Mouse (Mus musculus): ENCODE measurements around the gene Zscan29.

Gene Zscan29

GRCm38 (mm10) chr2:121170980-121171742 is at the start of gene Zscan29:
Gene Zscan29 (minus strand): TSS chr2:121171125.
- DNase-seq (ENCODE audit: low spot score): peak; percentile 89

DNA sequence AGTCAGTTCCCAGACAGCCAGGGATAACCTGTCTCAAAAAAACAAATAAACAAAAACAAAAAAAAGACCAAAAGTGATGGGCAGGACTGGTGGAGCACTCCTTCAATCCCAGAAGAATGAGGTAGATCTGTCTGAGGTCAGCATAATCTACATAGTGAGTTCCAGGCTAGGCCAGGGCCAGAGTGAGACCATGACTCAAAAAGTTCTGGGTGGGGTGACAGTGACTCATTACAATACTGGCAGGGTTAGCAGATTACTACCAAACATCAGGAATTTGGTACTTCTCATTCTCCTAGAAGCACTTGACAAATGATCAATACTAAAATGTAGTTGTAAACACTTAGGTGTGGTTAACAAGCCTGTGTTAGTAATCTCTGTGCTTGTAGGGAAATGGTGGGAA is 49.1 kb upstream of the Zscan29 start:
- no peak for DNase-seq (ENCODE audit: low spot score)

DNA sequence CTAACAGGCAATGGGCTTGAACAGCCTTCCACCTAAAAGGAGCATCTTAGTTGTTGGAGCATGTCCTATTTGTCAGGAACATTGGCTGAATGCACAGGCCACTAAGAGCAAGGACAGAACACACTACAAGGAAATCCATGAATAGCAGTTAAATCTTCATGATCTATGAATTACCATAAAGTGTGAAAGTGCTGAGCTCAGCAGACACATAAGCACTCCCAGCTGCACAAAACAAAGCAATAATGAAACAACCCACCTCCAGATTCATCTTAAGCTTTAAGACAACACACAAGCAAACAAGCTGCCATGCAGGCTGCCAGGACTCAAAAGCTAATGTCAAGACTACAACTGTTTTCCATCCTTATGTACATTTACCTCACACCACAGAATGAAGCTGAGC is 48.3 kb upstream of the Zscan29 start:
- DNase-seq (ENCODE audit: low spot score): no peak

DNA sequence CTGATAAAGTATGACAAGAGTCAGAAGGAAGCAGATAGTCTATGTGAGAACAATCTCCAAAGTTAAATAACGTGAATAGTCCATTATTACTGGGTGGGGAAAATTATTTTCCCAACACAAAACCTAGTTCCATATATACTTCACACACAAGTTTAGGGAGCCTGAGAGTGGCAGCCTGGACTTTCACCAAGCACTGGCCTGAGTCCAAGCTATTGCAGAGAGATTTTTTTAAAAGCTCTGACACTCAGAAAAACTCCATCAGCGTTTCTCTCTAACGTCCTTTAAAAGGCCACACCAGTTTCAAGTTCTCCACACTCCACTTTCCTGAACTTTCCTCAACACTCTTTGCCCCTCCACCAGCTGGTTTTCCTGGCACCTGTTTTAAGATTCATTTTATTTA is 43.6 kb upstream of the Zscan29 start:
- no peak for DNase-seq (ENCODE audit: low spot score)

DNA sequence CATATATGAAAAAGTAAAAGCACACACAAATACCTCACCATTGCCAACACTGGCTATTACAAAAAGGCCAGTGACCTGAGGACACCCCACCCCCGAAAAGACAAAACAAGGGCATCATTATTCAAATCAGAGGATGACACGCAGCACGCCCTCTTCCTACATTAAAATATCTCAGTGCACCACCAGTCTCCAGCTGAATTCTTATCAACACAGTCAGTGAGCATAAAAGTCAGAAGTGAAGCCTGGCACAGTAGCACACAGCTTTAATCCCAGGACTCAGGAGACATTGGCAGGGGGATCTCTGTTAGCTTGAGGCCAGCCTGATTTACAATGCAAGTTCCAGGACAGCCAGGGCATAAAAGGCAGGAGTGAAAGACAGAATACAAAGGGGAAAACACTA is 35.6 kb upstream of the Zscan29 start:
- DNase-seq (ENCODE audit: low spot score): no peak

DNA sequence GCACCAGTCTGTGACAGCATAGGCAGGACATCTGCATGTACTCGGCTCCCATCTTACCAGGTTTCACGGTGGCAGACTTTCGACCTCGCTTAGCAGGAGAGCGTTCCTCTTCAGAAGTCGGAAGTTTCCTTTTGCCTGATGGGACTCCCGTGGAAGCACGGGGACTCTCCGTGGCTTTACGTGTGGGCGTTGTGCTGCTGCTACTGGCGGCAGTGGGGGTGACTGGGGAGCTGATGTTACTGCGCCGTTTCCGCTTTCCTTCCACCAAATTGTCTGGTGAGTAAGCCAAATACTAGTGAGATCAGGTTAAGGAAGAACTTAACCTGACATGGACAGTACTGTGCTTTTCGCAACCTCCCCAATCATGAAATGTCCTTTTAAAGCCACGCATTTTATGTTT is 33.4 kb upstream of the Zscan29 start:
- no peak for DNase-seq (ENCODE audit: low spot score)

- no peak for DNase-seq (ENCODE audit: low spot score)
Measured at GRCm38 (mm10) chr2:121195466-121195865, 24.5 kb upstream of the Zscan29 start.

DNA sequence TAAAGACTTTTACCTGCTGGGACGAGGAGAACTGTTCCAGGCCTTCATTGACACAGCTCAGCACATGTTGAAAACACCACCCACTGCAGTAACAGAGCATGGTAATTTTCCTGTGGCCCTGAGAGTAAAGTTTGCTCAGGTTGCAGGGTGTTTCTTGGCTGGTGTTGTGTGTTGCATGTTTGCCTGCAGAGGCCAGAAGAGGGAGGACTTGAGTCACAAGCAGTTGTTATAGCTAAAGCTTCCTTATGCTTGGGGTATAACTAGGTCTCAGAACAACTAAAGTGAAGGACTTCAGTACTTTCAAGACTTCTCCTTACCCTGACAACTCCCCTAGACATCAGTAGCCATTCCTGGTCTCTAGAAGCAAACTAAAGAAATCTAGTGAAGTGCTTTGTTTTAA is 17.6 kb upstream of the Zscan29 start:
- no peak for DNase-seq (ENCODE audit: low spot score)

DNA sequence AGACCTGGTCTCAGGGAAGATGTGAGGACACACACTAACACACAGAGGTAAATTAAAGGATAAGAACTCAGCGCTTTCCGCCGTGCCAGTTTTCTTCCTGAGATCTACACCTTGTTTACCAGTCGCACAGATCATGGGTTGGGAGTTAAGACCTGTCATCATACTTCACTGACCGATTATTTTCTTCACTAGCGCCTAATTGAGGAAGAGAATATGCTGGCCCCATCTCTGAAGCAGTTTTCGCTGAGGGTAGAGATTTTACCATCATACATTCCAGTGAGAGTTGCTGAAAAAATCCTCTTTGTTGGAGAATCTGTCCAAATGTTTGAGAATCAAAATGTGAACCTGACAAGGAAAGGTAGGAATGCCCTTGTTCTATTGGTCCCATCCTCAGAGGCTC is 13.2 kb upstream of the Zscan29 start:
- no peak for DNase-seq (ENCODE audit: low spot score)

GRCm38 (mm10) chr2:121183431-121183830 is 12.5 kb upstream of the Zscan29 start:
- no peak for DNase-seq (ENCODE audit: low spot score)

DNA sequence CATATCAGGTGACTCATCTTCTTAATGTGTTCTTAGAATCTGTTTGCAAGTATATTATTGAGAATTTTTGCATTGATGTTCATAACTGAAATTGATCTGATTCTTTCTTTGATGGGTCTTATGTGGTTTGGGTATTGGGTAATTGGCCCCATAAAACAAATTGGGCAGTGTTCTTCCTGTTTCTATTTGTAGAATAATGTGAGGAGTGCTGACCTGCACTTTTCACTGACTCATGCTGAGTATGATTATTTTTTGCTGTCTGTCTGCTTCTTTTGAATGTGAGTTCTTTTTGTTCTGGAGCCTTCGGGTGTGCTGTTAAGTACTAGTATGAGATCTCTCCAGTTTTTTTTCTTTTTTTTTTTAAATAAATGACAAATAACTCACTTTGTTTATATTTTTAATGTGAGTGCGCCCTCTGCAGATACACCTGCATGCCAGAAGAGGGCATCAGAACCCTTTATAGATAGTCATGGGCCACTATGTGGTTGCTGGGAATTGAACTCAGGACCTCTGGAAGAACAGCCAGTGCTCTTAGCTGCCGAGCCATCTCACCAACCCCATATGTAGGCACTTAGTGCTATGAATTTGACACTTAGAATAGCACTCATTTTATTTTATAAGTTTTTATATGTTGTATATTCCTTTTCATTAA is 8.0 kb upstream of the Zscan29 start:
- no peak for DNase-seq (ENCODE audit: low spot score)

- peak; percentile 47 for DNase-seq (ENCODE audit: low spot score)
Measured at GRCm38 (mm10) chr2:121170481-121170971, 399 bp downstream of the Zscan29 start, which contains the start of gene Tubgcp4. Gene Tubgcp4 (plus strand): TSS chr2:121170654.

- DNase-seq (ENCODE audit: low spot score): peak; percentile 19
Measured at GRCm38 (mm10) chr2:121169902-121170301, 1.0 kb downstream of the Zscan29 start.

- no peak for DNase-seq (ENCODE audit: low spot score)
Measured at GRCm38 (mm10) chr2:121169173-121169572, 1.8 kb downstream of the Zscan29 start.

- DNase-seq (ENCODE audit: low spot score): no peak
Measured at GRCm38 (mm10) chr2:121153100-121153499, 17.8 kb downstream of the Zscan29 start.

DNA sequence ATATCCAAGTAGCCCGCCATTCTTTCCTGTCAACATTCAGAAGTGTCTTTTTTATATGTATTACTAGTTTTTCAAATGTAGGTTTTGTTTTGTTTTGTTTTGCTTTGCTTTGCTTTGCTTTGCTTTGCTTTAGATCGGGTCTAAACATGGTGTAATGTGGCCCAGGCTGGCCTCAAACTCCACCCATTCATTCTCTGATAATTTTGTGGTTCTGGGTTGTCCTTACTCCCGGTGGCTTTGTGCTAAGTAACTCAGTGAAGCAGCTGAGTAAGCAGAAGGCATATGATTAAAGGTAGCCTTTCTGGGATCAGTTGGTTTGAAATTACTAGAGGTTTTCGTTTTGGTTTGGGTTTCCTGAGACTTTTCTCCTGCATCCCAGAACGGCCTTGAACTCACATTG is 21.2 kb downstream of the Zscan29 start:
- no peak for DNase-seq (ENCODE audit: low spot score)

DNA sequence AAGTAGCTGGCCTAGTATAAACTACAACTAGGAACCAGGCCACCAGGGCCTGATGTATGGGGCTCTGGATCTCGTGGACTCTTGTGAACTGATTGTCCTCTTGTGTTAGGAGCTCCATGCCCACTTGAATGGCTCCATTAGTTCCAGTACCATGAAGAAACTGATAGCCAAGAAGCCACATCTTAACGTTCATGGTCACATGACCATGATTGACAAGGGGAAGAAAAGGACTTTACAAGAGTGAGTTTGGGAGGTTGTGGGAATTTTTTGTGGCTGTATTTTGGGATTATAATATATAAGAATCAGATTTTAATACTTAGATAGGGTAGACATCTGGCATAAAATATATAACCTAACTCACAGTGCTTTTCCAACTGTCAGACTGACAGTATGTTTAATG is 28.5 kb downstream of the Zscan29 start:
- no peak for DNase-seq (ENCODE audit: low spot score)

- no peak for DNase-seq (ENCODE audit: low spot score)
Measured at GRCm38 (mm10) chr2:121141216-121142035, 29.5 kb downstream of the Zscan29 start.

DNA sequence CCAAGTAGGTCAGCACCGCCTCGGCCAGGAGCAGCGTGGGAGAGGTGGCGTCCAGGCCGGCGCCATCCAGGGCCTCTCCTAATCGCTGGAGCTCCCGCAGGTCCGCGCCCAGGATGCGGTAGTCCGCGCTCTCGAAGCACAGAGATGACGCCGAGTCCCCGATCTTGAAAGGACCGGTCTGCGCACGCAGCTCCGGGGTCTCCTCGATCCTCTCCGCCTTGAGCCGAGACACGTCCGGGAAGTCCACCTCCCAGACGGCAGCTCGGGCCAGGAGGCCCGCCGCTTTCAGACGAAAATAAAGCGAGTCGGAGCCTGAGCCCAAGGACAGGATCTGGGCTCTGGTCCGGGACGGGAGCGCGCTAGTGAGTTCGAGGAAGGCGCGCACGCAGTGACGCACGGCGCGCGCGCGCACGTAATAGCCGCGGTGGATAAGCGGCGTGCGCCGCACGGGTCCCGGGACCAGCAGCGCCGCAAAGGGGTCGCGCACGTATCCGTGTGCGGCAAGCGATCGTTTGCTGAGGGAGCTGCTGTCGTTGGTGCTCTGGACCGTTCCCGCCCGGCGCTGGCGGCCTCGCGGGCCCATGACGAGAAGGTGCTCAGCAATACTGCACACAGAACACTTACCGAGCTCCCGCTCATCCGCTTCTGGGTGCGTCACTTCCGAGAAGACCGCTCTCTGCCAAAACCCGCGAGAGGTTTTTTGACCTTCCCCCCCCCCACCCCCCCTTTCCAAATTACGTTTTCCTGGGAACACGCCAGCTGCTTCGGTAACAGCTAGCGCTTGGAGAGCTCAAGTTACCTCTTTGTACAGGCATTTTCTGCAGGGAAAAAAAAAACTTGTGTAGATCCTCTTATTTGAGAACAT is 30.7 kb downstream of the Zscan29 start, which contains the start of the genes Adal and Lcmt2:
Gene Adal, plus strand, starts transcription at position 411 of the 865 bp plus-strand sequence.
Gene Lcmt2, minus strand, starts transcription at position 636 of the 865 bp plus-strand sequence.
- peak; percentile 87 for DNase-seq (ENCODE audit: low spot score)

GRCm38 (mm10) chr2:121139266-121140017 is 31.5 kb downstream of the Zscan29 start:
- no peak for DNase-seq (ENCODE audit: low spot score)

DNA sequence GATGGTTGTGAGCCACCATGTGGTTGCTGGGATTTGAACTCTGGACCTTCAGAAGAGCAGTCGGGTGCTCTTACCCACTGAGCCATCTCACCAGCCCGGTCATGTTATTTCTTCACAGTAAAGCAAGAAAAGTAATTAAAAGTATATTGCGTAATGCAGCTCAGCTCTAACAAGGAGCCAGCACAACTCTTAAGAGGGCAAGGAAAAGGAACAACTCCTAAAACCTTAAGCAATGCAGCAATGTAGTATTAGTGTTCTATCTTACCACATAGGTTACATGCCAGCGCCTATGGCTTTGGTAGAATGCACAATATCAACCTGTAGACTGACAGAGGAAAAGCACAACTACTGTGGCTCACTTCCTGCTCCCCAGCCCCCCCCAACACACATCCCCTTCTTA is 33.6 kb downstream of the Zscan29 start:
- DNase-seq (ENCODE audit: low spot score): no peak
